Mouse (Mus musculus): ENCODE data around the gene Akap1. TPM values are rescaled to one million over a fixed set of nuclear protein-coding genes. Genes with fewer than 3 reads are reported as not detected.
"Not testable (repeated sequence)": the region's sequence is repeated elsewhere in the genome, so short reads cannot be mapped to it uniquely, and the experiment has no call there.

Gene Akap1
- polyA plus RNA-seq, 1 experiment from 2014 or later: 25.7 TPM

GRCm38 (mm10) chr11:88895800-88896232 is 31.4 kb upstream of the Akap1 start:
- Histone ChIP-seq H3K27me3 (peaks cover 22% of the 10 kb centered on the region; the same call in 1 of the 2 replicates), H3K4me2 (peak overlapping the region; percentile 38), H3K4me3 (peak overlapping the region; percentile 28)
- H3K27ac ChIP-seq (replicated peaks); H3K36me3 ChIP-seq; H3K4me1 ChIP-seq (replicated peaks); H3K9ac ChIP-seq; ATAC-seq (ENCODE audit: low read depth); H3K9me3 ChIP-seq: not testable (repeated sequence)
- WGBS: 38% methylated on average over 28 of the region's 39 CpGs

GRCm38 (mm10) chr11:88895235-88895634 is 30.8 kb upstream of the Akap1 start:
- Histone ChIP-seq H3K27me3 (peaks cover 22% of the 10 kb centered on the region; the same call in 1 of the 2 replicates), H3K4me2 (peak overlapping the region; percentile 38)
- H3K4me1 ChIP-seq (replicated peaks); H3K4me3 ChIP-seq; H3K27ac ChIP-seq (replicated peaks); ATAC-seq (ENCODE audit: low read depth); H3K36me3 ChIP-seq; H3K9me3 ChIP-seq; H3K9ac ChIP-seq: not testable (repeated sequence)
- 55% methylated on average over 14 of the region's 20 CpGs for WGBS

GRCm38 (mm10) chr11:88894279-88894678 is 29.9 kb upstream of the Akap1 start:
- H3K4me1 ChIP-seq (replicated peaks); ATAC-seq (ENCODE audit: low read depth); H3K9me3 ChIP-seq; H3K36me3 ChIP-seq; H3K9ac ChIP-seq; H3K4me2 ChIP-seq; H3K27ac ChIP-seq (replicated peaks); H3K4me3 ChIP-seq: not testable (repeated sequence)
- WGBS: 93% methylated on average over 11 of the region's 14 CpGs
- H3K27me3 ChIP-seq: peaks cover 21% of the 10 kb centered on the region; the same call in 1 of the 2 replicates

- not testable (repeated sequence) for H3K4me3 ChIP-seq; H3K9ac ChIP-seq; H3K4me1 ChIP-seq (replicated peaks); H3K27ac ChIP-seq (replicated peaks); H3K36me3 ChIP-seq; ATAC-seq (ENCODE audit: low read depth); H3K4me2 ChIP-seq; H3K9me3 ChIP-seq
- 0 out of 2 replicates have a peak, but pooled peaks cover 16% of the 10 kb centered on the region for H3K27me3 ChIP-seq
- WGBS: 95% methylated on average over 3 of the region's 8 CpGs
Measured at GRCm38 (mm10) chr11:88893501-88893900, 29.1 kb upstream of the Akap1 start.

- H3K4me2 ChIP-seq; H3K9ac ChIP-seq; H3K36me3 ChIP-seq; H3K4me3 ChIP-seq; H3K27ac ChIP-seq (replicated peaks); ATAC-seq (ENCODE audit: low read depth); H3K27me3 ChIP-seq; H3K9me3 ChIP-seq; H3K4me1 ChIP-seq (replicated peaks): not testable (repeated sequence)
- 95% methylated on average over 22 of the region's 24 CpGs for WGBS
Measured at GRCm38 (mm10) chr11:88892789-88893188, 28.4 kb upstream of the Akap1 start.

- not testable (repeated sequence) for H3K4me3 ChIP-seq; H3K4me2 ChIP-seq; H3K27ac ChIP-seq (replicated peaks); ATAC-seq (ENCODE audit: low read depth); H3K9ac ChIP-seq; H3K9me3 ChIP-seq; H3K27me3 ChIP-seq; H3K36me3 ChIP-seq; H3K4me1 ChIP-seq (replicated peaks)
- WGBS: 94% methylated on average over 19 of the region's 24 CpGs
Measured at GRCm38 (mm10) chr11:88891921-88892561, 27.7 kb upstream of the Akap1 start.

- H3K4me3 ChIP-seq; H3K4me1 ChIP-seq (replicated peaks); H3K36me3 ChIP-seq; H3K4me2 ChIP-seq; H3K27me3 ChIP-seq; H3K9ac ChIP-seq; H3K27ac ChIP-seq (replicated peaks); ATAC-seq (ENCODE audit: low read depth); H3K9me3 ChIP-seq: not testable (repeated sequence)
- 97% methylated on average over 9 of the region's 12 CpGs for WGBS
Measured at GRCm38 (mm10) chr11:88891446-88891845, 27.1 kb upstream of the Akap1 start.

GRCm38 (mm10) chr11:88890904-88891303 is 26.5 kb upstream of the Akap1 start:
- not testable (repeated sequence) for H3K4me3 ChIP-seq; H3K4me2 ChIP-seq; H3K36me3 ChIP-seq; H3K27me3 ChIP-seq; ATAC-seq (ENCODE audit: low read depth); H3K9ac ChIP-seq; H3K9me3 ChIP-seq; H3K27ac ChIP-seq (replicated peaks); H3K4me1 ChIP-seq (replicated peaks)
- WGBS: 97% methylated on average over 6 of the region's 11 CpGs

- H3K27me3 ChIP-seq: no peaks in the 10 kb centered on the region
- no peaks in the 10 kb centered on the region for H3K9me3 ChIP-seq
- H3K4me2 ChIP-seq: no peak overlapping the region
- H3K4me1 ChIP-seq (replicated peaks): no peaks in the 10 kb centered on the region
- no peaks in the 10 kb centered on the region for H3K36me3 ChIP-seq
- 89% methylated on average over 2 of the region's 2 CpGs for WGBS
- no peak for ATAC-seq (ENCODE audit: low read depth)
- no peak overlapping the region for H3K4me3 ChIP-seq
- H3K9ac ChIP-seq: no peak overlapping the region
- H3K27ac ChIP-seq (replicated peaks): no peak overlapping the region
Measured at GRCm38 (mm10) chr11:88888996-88889395, 24.6 kb upstream of the Akap1 start.

- WGBS: 73% methylated on average over 8 of the region's 8 CpGs
- Histone ChIP-seq H3K4me3 (no peak overlapping the region), H3K9ac (no peak overlapping the region), H3K9me3 (no peaks in the 10 kb centered on the region), H3K36me3 (no peaks in the 10 kb centered on the region), H3K4me2 (no peak overlapping the region), H3K27me3 (no peaks in the 10 kb centered on the region), H3K4me1 (replicated peaks) (no peaks in the 10 kb centered on the region), H3K27ac (replicated peaks) (no peak overlapping the region)
- no peak for ATAC-seq (ENCODE audit: low read depth)
Measured at GRCm38 (mm10) chr11:88884376-88885065, 20.1 kb upstream of the Akap1 start.

GRCm38 (mm10) chr11:88878011-88878410 is 13.6 kb upstream of the Akap1 start:
- Histone ChIP-seq H3K9ac (no peak overlapping the region), H3K27ac (replicated peaks) (no peak overlapping the region), H3K4me3 (no peak overlapping the region), H3K4me1 (replicated peaks) (peaks cover 9% of the 10 kb centered on the region), H3K9me3 (no peaks in the 10 kb centered on the region), H3K4me2 (no peak overlapping the region), H3K27me3 (peaks cover 18% of the 10 kb centered on the region), H3K36me3 (no peaks in the 10 kb centered on the region)
- ATAC-seq (ENCODE audit: low read depth): no peak
- 92% methylated on average over 12 of the region's 12 CpGs for WGBS

GRCm38 (mm10) chr11:88873667-88874030 is 9.3 kb upstream of the Akap1 start:
- H3K4me3 ChIP-seq: peak overlapping the region; percentile 26
- 3% methylated on average over 10 of the region's 10 CpGs for WGBS
- peaks cover 10% of the 10 kb centered on the region for H3K4me1 ChIP-seq (replicated peaks)
- H3K36me3 ChIP-seq: no peaks in the 10 kb centered on the region
- H3K27ac ChIP-seq (replicated peaks): no peak overlapping the region
- peak overlapping the region; percentile 55 for H3K9ac ChIP-seq
- H3K9me3 ChIP-seq: no peaks in the 10 kb centered on the region
- H3K27me3 ChIP-seq: peaks cover 32% of the 10 kb centered on the region
- H3K4me2 ChIP-seq: peak overlapping the region; percentile 62
- ATAC-seq (ENCODE audit: low read depth): no peak; the same call in 1 of the 2 replicates

Data from neural tube, embryonic 13.5 days (tissue).